Mouse (Mus musculus): ENCODE data around the gene Hoxa11. TPM values are rescaled to one million over a fixed set of nuclear protein-coding genes. Genes with fewer than 3 reads are reported as not detected.
A peak's percentile ranks its signal among the peaks of the same experiment; 100 is the strongest.

Hoxa11 gene
- polyA plus RNA-seq, 1 experiment = not detected

DNA sequence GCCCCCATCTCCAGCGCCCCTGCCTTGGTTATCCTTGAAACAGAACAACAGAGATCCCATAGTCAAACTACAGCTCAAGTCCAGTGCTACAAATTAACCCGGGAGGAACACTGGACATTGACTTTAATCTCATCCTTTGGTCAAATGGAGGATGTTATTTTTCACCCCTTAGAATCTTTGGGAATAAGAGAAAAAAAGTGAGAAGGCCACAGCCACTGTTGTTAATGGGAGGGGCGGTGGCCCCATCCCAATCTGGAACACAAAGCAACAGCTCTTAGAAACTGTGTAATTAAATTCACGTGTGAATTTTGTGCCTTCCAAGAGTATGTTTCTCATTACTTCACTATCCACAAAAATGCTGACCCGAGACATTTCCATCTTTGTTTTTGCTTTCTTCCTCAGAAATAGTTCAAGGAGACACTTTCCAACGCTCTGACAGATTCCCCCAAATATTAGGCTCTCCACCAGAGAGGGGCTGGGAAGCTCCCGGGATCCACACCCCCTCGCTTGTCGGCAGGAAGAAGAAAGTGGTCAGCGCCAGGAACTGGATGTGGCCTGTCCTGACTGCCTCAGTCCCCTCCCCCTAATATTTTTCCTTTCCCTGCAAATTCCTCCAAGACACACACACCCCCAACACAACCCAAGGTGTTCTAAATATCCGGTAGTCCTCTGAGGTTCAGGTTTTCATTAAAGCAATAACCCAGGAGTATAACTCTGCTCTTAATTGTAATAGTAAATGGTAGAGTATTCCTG, 18.0 kb downstream of the Hoxa11 start:
- H3K4me1 ChIP-seq (ENCODE audit: control insufficient read depth, insufficient read depth, insufficient read length, low read length) = peaks cover 4% of the 10 kb centered on the region; the same call in 1 of the 2 replicates
- TF ChIP-seq POLR2A (IDR thresholded peaks at IDR 0.05; ENCODE audit: low read depth, low read length) = no peak
- TF ChIP-seq CTCF (IDR thresholded peaks at IDR 0.05; ENCODE audit: extremely low read depth, insufficient read length, insufficient replicate concordance, low read depth, low read length) = no peak
- no peak overlapping the region for H3K27ac ChIP-seq (ENCODE audit: insufficient read depth, low read depth, low read length)
- peaks cover 85% of the 10 kb centered on the region for H3K27me3 ChIP-seq (ENCODE audit: control insufficient read depth, insufficient read depth, low read length)
- no peak overlapping the region for H3K4me3 ChIP-seq (ENCODE audit: low read depth, low read length)
- H3K36me3 ChIP-seq (ENCODE audit: control insufficient read depth, insufficient read depth, low read length) = no peaks in the 10 kb centered on the region
- 16% methylated on average over 11 of the region's 11 CpGs for WGBS

DNA sequence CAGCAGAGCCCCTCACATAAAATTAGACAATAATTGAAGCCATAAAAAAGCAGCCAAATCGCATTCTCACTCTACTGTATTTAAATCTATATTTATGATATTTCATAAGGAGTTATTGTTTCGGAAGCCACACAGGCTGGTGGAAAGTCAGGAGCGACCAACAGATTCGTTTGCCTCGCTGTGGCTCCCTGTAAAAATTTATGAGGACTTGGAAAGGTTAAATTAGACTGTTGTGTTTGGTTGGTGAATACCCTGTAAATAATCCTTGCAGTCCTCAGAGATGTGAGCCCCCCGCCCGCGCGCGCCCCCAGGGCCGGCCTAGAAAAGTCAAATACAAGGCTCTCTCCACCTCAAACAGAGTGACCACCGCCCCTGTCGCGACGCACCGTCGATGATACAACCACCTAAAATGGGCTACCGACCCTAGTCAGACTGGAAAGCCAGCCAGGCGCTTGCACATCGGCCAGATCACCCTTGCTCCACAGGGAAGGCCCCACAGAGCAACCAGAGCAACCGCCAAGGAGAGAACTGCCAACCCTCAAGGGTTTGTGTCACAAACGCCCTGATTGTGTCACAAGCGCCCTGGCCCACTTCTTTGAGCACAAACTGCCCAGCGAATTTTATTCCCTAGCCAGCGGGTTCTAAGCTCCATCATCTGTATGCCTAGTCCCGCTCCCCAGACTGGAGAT, 18.9 kb downstream of the Hoxa11 start:
- TF ChIP-seq CTCF (IDR thresholded peaks at IDR 0.05; ENCODE audit: extremely low read depth, insufficient read length, insufficient replicate concordance, low read depth, low read length) (no peak), POLR2A (IDR thresholded peaks at IDR 0.05; ENCODE audit: low read depth, low read length) (no peak)
- 7% methylated on average over 26 of the region's 26 CpGs for WGBS
- Histone ChIP-seq H3K36me3 (ENCODE audit: control insufficient read depth, insufficient read depth, low read length) (no peaks in the 10 kb centered on the region), H3K27ac (ENCODE audit: insufficient read depth, low read depth, low read length) (no peak overlapping the region), H3K27me3 (ENCODE audit: control insufficient read depth, insufficient read depth, low read length) (peaks cover 85% of the 10 kb centered on the region), H3K4me3 (ENCODE audit: low read depth, low read length) (no peak overlapping the region), H3K4me1 (ENCODE audit: control insufficient read depth, insufficient read depth, insufficient read length, low read length) (peaks cover 5% of the 10 kb centered on the region; the same call in 1 of the 2 replicates)

DNA sequence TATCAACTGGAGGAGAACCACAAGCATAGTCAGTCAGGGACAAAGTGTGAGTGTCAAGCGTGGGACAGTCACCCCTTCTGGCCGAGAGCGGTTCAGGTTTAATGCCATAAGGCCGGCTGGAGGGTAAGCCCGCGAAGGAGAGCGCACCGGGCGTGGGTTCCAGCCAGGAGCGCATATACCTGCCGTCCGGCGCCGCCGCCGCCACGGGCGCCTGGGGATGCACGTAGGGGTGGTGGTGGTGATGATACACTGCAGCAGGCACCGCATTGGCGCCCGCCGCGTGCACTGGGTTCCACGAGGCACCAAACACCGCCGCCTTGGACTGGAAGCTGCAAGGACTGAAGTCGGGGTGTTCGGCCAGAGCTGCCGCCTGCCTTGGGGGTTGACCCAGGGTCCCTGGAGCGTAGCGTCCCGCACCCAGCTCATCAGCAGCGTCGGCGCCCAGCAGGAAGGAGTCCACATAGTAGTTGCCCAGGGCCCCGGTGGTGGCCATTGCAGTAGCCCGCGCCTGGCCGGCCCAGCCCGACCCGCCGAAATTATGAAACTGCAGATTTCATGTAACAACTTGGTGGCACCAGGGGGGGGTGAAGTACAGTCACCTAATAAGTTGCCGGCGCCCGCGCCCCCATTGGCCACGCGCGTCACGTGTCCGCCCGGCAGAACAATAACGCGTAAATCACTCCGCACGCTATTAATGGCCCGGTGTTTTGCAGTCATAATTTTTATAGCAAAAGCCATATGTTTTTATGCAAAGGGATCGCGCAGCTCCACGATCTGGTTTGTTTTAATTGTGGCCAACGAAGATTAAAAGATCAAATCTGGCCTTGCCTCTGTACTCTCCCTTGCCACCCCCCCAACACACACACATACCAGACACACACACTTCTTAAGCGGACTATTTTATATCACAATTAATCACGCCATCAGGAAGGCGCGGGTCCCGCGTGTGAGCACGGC, 19.7 kb downstream of the Hoxa11 start:
- TF ChIP-seq POLR2A (IDR thresholded peaks at IDR 0.05; ENCODE audit: low read depth, low read length) (no peak), CTCF (IDR thresholded peaks at IDR 0.05; ENCODE audit: extremely low read depth, insufficient read length, insufficient replicate concordance, low read depth, low read length) (no peak)
- peaks cover 89% of the 10 kb centered on the region for H3K27me3 ChIP-seq (ENCODE audit: control insufficient read depth, insufficient read depth, low read length)

DNA sequence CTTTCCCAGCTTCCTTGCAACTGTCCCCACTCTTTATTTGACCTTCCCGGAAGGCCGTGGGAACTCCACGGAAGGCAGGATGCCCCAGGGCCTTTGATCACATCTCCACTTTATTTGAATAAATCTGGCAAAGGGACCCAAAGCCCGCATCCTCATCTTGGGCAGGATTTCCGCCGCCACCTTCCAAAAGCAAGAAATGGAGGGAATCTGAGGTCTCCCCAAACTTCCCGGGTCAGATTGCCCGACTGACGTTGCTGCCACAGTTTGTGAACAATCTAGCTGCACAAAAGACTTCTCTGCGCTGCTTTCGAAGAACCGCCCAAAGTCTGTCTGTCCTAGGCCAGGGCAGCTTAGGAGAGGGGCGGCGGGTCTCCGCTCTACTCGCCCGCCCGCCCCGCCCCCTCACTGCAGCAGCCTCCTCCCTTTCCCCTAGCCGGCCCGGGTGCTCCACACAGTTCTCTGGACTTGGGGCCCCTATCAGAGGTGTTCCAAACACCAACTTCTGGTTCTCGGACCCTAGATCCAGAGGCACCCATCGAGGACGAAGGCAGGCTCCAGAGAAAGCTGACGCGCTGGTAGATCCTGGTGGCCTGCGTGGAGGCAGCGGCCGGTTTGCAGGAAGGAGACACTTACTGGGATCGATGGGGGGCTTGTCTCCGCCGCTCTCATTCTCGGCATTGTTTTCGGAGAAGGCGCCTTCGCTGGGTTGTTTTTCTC, 20.6 kb downstream of the Hoxa11 start:
- H3K27ac ChIP-seq (ENCODE audit: insufficient read depth, low read depth, low read length) = no peak overlapping the region
- no peak for TF ChIP-seq POLR2A (IDR thresholded peaks at IDR 0.05; ENCODE audit: low read depth, low read length)
- TF ChIP-seq CTCF (IDR thresholded peaks at IDR 0.05; ENCODE audit: extremely low read depth, insufficient read length, insufficient replicate concordance, low read depth, low read length) = no peak
- H3K4me3 ChIP-seq (ENCODE audit: low read depth, low read length) = no peak overlapping the region
- H3K4me1 ChIP-seq (ENCODE audit: control insufficient read depth, insufficient read depth, insufficient read length, low read length) = peaks cover 9% of the 10 kb centered on the region
- H3K27me3 ChIP-seq (ENCODE audit: control insufficient read depth, insufficient read depth, low read length) = peaks cover 86% of the 10 kb centered on the region
- 5% methylated on average over 36 of the region's 36 CpGs for WGBS
- no peaks in the 10 kb centered on the region for H3K36me3 ChIP-seq (ENCODE audit: control insufficient read depth, insufficient read depth, low read length)

More for the DNA sequence above, 19.7 kb downstream of the Hoxa11 start:
- Histone ChIP-seq H3K36me3 (ENCODE audit: control insufficient read depth, insufficient read depth, low read length) (no peaks in the 10 kb centered on the region), H3K27ac (ENCODE audit: insufficient read depth, low read depth, low read length) (no peak overlapping the region), H3K4me1 (ENCODE audit: control insufficient read depth, insufficient read depth, insufficient read length, low read length) (peaks cover 9% of the 10 kb centered on the region), H3K4me3 (ENCODE audit: low read depth, low read length) (peak overlapping the region; percentile 8; the same call in 1 of the 2 replicates)
- 4% methylated on average over 69 of the region's 69 CpGs for WGBS

- no peak overlapping the region for H3K27ac ChIP-seq (ENCODE audit: insufficient read depth, low read depth, low read length)
- peaks cover 84% of the 10 kb centered on the region for H3K27me3 ChIP-seq (ENCODE audit: control insufficient read depth, insufficient read depth, low read length)
- no peak overlapping the region for H3K4me3 ChIP-seq (ENCODE audit: low read depth, low read length)
- no peaks in the 10 kb centered on the region for H3K36me3 ChIP-seq (ENCODE audit: control insufficient read depth, insufficient read depth, low read length)
- WGBS = 13% methylated on average over 24 of the region's 24 CpGs
- H3K4me1 ChIP-seq (ENCODE audit: control insufficient read depth, insufficient read depth, insufficient read length, low read length) = peaks cover 9% of the 10 kb centered on the region
- no peak for TF ChIP-seq CTCF (IDR thresholded peaks at IDR 0.05; ENCODE audit: extremely low read depth, insufficient read length, insufficient replicate concordance, low read depth, low read length)
- no peak for TF ChIP-seq POLR2A (IDR thresholded peaks at IDR 0.05; ENCODE audit: low read depth, low read length)
Observed at GRCm38 (mm10) chr6:52223939-52224760, 21.5 kb downstream of the Hoxa11 start.

DNA sequence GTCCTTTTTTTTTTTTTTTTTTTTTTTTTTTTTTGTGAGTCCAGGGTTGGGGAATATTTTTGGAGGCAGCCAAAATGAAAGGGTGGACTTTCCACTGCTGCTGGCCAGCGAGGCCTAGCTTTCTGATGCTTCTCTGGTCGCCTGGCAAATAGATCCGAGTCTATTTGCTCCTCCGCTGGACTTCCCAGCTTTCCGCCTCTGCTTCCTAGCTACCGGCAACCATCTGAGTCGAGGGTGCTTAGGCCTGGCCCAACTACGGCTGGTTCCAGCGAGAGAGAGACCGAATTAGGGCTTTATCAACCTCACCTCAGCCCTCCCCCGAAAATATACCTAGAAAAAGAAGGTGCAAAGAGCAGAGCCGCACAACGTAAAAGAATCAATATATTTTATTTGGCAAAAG, 22.9 kb downstream of the Hoxa11 start:
- TF ChIP-seq POLR2A (IDR thresholded peaks at IDR 0.05; ENCODE audit: low read depth, low read length) = no peak
- no peak for TF ChIP-seq CTCF (IDR thresholded peaks at IDR 0.05; ENCODE audit: extremely low read depth, insufficient read length, insufficient replicate concordance, low read depth, low read length)
- peaks cover 9% of the 10 kb centered on the region for H3K4me1 ChIP-seq (ENCODE audit: control insufficient read depth, insufficient read depth, insufficient read length, low read length)
- WGBS = 38% methylated on average over 13 of the region's 13 CpGs
- peaks cover 87% of the 10 kb centered on the region for H3K27me3 ChIP-seq (ENCODE audit: control insufficient read depth, insufficient read depth, low read length)
- H3K36me3 ChIP-seq (ENCODE audit: control insufficient read depth, insufficient read depth, low read length) = no peaks in the 10 kb centered on the region
- no peak overlapping the region for H3K27ac ChIP-seq (ENCODE audit: insufficient read depth, low read depth, low read length)
- H3K4me3 ChIP-seq (ENCODE audit: low read depth, low read length) = no peak overlapping the region
